Comparison of ENCODE assay signal across 28 mouse cellular contexts in genomic region chr3:142546690-142547089, GRCm38 (mm10). TPM values are rescaled to one million over a fixed set of nuclear protein-coding genes. Genes with fewer than 3 reads are reported as not detected.
A peak's percentile ranks its signal among the peaks of the same experiment; 100 is the strongest.
DNase-seq lines count a peak whose midpoint lies in the region; ATAC-seq and TF ChIP-seq lines count a peak whose summit lies in the region.
"Had no signal": no experiment of that assay in that cellular context is flagged by ENCODE, and none has a peak within 500 bp of the region (broad histone marks: within the 10 kb centered on the region; RNA-seq: fewer than 3 reads in every experiment).

No protein-coding gene starts in this region.

- H3K9ac ChIP-seq in kidney, embryonic 15.5 days: no peak overlapping the region
- H3K9ac ChIP-seq: forebrain, embryonic 15.5 days had no signal

- no peaks in the 10 kb centered on the region for H3K27me3 ChIP-seq in kidney, adult 2 months (replicated peaks; ENCODE audit: control insufficient read depth, insufficient read depth, low read length)
- H3K27me3 ChIP-seq in kidney, embryonic 15.5 days: no peaks in the 10 kb centered on the region
- H3K27me3 ChIP-seq: forebrain, embryonic 15.5 days; megakaryocyte, embryonic 14.5 days had no signal

- ATAC-seq in kidney, embryonic 15.5 days (replicated peaks; ENCODE audit: low FRiP score): no peak
- ATAC-seq in CD4-positive, CD25-positive, alpha-beta regulatory T cell, adult 4 months: peak; percentile 72
- ATAC-seq: forebrain, embryonic 15.5 days had no signal

- 70% methylated on average over 3 of the region's 3 CpGs for WGBS in kidney, adult 2 months
- 73% methylated on average over 3 of the region's 3 CpGs for WGBS in kidney, embryonic 15.5 days

- H3K27ac ChIP-seq in kidney, adult 2 months (ENCODE audit: insufficient read depth, low read depth, low read length): no peak overlapping the region
- no peak overlapping the region for H3K27ac ChIP-seq in kidney, embryonic 15.5 days
- H3K27ac ChIP-seq: forebrain, embryonic 15.5 days; heart, embryonic 10.5 days; hindbrain, embryonic 10.5 days; left cerebral cortex, adult 2 months had no signal

- H3K4me3 ChIP-seq in kidney, adult 2 months (ENCODE audit: insufficient read depth, low read depth, low read length): no peak overlapping the region
- H3K4me3 ChIP-seq in kidney, embryonic 15.5 days (replicated peaks): no peak overlapping the region
- H3K4me3 ChIP-seq: forebrain, embryonic 15.5 days; heart, embryonic 10.5 days; hindbrain, embryonic 10.5 days; left cerebral cortex, adult 2 months; megakaryocyte, embryonic 14.5 days had no signal

- no peaks in the 10 kb centered on the region for H3K4me1 ChIP-seq in kidney, adult 2 months (ENCODE audit: control insufficient read depth, insufficient read depth, low read length)
- H3K4me1 ChIP-seq in kidney, embryonic 15.5 days: no peaks in the 10 kb centered on the region
- H3K4me1 ChIP-seq: forebrain, embryonic 15.5 days; heart, embryonic 10.5 days; hindbrain, embryonic 10.5 days had no signal

- TF ChIP-seq POLR2A in kidney, adult 2 months (IDR thresholded peaks at IDR 0.05; ENCODE audit: low read depth, low read length): no peak

- no peak for TF ChIP-seq CTCF in kidney, adult 2 months (conservative IDR thresholded peaks at IDR 0.05; ENCODE audit: insufficient read depth, insufficient read length, low read depth, low read length)

- peak; percentile 67 for DNase-seq in kidney, adult 2 months
- peak; percentile 77 for DNase-seq in CD4-positive helper T cell, adult 2 months (ENCODE audit: low read depth, low spot score)
- peak; percentile 73 for DNase-seq in induced T-regulatory cell, adult 2 months (ENCODE audit: low read depth)
- DNase-seq in embryo, embryonic 9.5 days (ENCODE audit: extremely low spot score): no peak
- DNase-seq in neural tube, embryonic 10.5 days (ENCODE audit: extremely low spot score, low spot score): no peak
- DNase-seq: adrenal gland, adult 2 months; B cell, adult 2 months; cerebellum, adult 2 months; cerebellum, postnatal 25 days; embryo, embryonic 11 days; gastrocnemius, postnatal 10 days; kidney, postnatal 4 days; layer of hippocampus, adult 9-11 months; lung, adult 18-20 months; lung, postnatal 10 days; midbrain, embryonic 14.5 days; thymus, adult 18-20 months; thymus, postnatal 4 days had no signal

- H3K36me3 ChIP-seq in kidney, adult 2 months (ENCODE audit: control insufficient read depth, insufficient read depth, low read length): no peaks in the 10 kb centered on the region; the same call in 1 of the 2 replicates
- no peaks in the 10 kb centered on the region for H3K36me3 ChIP-seq in kidney, embryonic 15.5 days
- H3K36me3 ChIP-seq: forebrain, embryonic 15.5 days; heart, embryonic 10.5 days; hindbrain, embryonic 10.5 days had no signal

- no peak overlapping the region for H3K4me2 ChIP-seq in kidney, embryonic 15.5 days
- H3K4me2 ChIP-seq: forebrain, embryonic 15.5 days; liver, embryonic 11.5 days had no signal

- no peaks in the 10 kb centered on the region for H3K9me3 ChIP-seq in kidney, embryonic 15.5 days (replicated peaks)
- H3K9me3 ChIP-seq: forebrain, embryonic 15.5 days; heart, embryonic 10.5 days; hindbrain, embryonic 10.5 days; megakaryocyte, embryonic 14.5 days had no signal

RNA-seq across cellular contexts. Expression of gene Gbp3, which starts 13.1 kb away (rescaled TPM):
- 46.3 and 52.4 TPM in 2 replicates for polyA plus RNA-seq in kidney, adult 2 months (2012; rRNA removed)
- polyA plus RNA-seq in kidney, embryonic 15.5 days (2015; fragmentation: Nextera tagmentation; extraction: Ambion mirVana): 1.5 and 1.6 TPM in 2 replicates
- polyA plus RNA-seq in CD4-positive, CD25-positive, alpha-beta regulatory T cell, adult 4 months (2017; shearing (Covaris generic)): 100 to 1,000 TPM; 101 to 122 TPM

RNA-seq across cellular contexts. Expression of gene Gbp7, which starts 16.5 kb away (rescaled TPM):
- 2.8 and 3.6 TPM in 2 replicates for polyA plus RNA-seq in kidney, adult 2 months (2012; rRNA removed)
- 2.6 and 3.3 TPM in 2 replicates for polyA plus RNA-seq in kidney, embryonic 15.5 days (2015; fragmentation: Nextera tagmentation; extraction: Ambion mirVana)
- polyA plus RNA-seq in CD4-positive, CD25-positive, alpha-beta regulatory T cell, adult 4 months (2017; shearing (Covaris generic)): 100 to 1,000 TPM; 242 to 294 TPM

RNA-seq across cellular contexts. Expression of gene Gbp2b, which starts 48.0 kb away (rescaled TPM):
- 0.04 and 0.27 TPM in 2 replicates for polyA plus RNA-seq in kidney, adult 2 months (2012; rRNA removed)
- 0.05 TPM in 1 of 2 replicates, not detected in the other for polyA plus RNA-seq in kidney, embryonic 15.5 days (2015; fragmentation: Nextera tagmentation; extraction: Ambion mirVana)
- polyA plus RNA-seq in CD4-positive, CD25-positive, alpha-beta regulatory T cell, adult 4 months (2017; shearing (Covaris generic)): 10 to 100 TPM; 27.5 to 35.1 TPM
- polyA plus RNA-seq: cerebellum, adult 2 months; forebrain, embryonic 15.5 days; heart, embryonic 10.5 days; heart, embryonic 16.5 days; hindbrain, embryonic 10.5 days; limb, embryonic 11.5 days; liver, embryonic 11.5 days; midbrain, embryonic 14.5 days had no signal

RNA-seq across cellular contexts. Expression of gene Gbp5, which starts 52.9 kb away (rescaled TPM):
- polyA plus RNA-seq in kidney, adult 2 months (2012; rRNA removed): 1.5 and 2.3 TPM in 2 replicates
- polyA plus RNA-seq in kidney, embryonic 15.5 days (2015; fragmentation: Nextera tagmentation; extraction: Ambion mirVana): 0.06 TPM in 2 replicates
- 10 to 100 TPM; 18.3 to 29.5 TPM for polyA plus RNA-seq in CD4-positive, CD25-positive, alpha-beta regulatory T cell, adult 4 months (2017; shearing (Covaris generic))
- polyA plus RNA-seq: heart, embryonic 10.5 days; limb, embryonic 11.5 days; liver, embryonic 11.5 days had no signal

Comparison
In these comparisons a context has a peak if more than half of its experiments do, and no peak if none do; other contexts are left out.
1. RNA of gene Gbp3, which starts 13.1 kb away (polyA plus RNA-seq): 101 to 122 TPM in CD4-positive, CD25-positive, alpha-beta regulatory T cell, adult 4 months and 46.3 to 52.4 TPM in kidney, adult 2 months; 1.5 to 1.6 TPM in kidney, embryonic 15.5 days; every median in the first group is over 10 times any median in the second.
2. DNase-seq: peak in kidney, adult 2 months (single experiment), CD4-positive helper T cell, adult 2 months (single experiment) and induced T-regulatory cell, adult 2 months (single experiment); none in embryo, embryonic 9.5 days (single experiment) and neural tube, embryonic 10.5 days (single experiment).
3. RNA of gene Gbp7, which starts 16.5 kb away (polyA plus RNA-seq): 242 to 294 TPM in CD4-positive, CD25-positive, alpha-beta regulatory T cell, adult 4 months; 2.8 to 3.6 TPM in kidney, adult 2 months and 2.6 to 3.3 TPM in kidney, embryonic 15.5 days; every median in the first group is over 10 times any median in the second.
4. RNA of gene Gbp2b, which starts 48.0 kb away (polyA plus RNA-seq): 27.5 to 35.1 TPM in CD4-positive, CD25-positive, alpha-beta regulatory T cell, adult 4 months; 0.04 to 0.27 TPM in kidney, adult 2 months and 0.05 TPM in kidney, embryonic 15.5 days; every median in the first group is over 10 times any median in the second.